Mouse (Mus musculus) midbrain, embryonic 14.5 days (tissue): ENCODE measurements around the gene Capn10. TPM values are rescaled to one million over a fixed set of nuclear protein-coding genes. Genes with fewer than 3 reads are reported as not detected.

Experiments
- ATAC-seq: fragments of 200-750 bp; cut with Nextera tagmentation; 2 replicates; pipeline ENCODE4 v1.8.0; 2017; ENCODE audit warnings: moderate number of reproducible peaks, moderate library complexity; ENCODE audit not compliant: low FRiP score, low TSS enrichment
- DNase-seq: peaks from one replicate; pipeline ENCODE4 v3.0.0-alpha.2; 2015
- H3K27ac ChIP-seq: fragments of 300-500 bp; sonication (generic); replicated peaks from 2 replicates; pipeline ENCODE4 v1.5.1; 2014; ENCODE audit warnings: mild to moderate bottlenecking, low read depth, low read length, moderate library complexity
- H3K27me3 ChIP-seq: fragments of 300-500 bp; sonication (generic); 2 replicates; pipeline ENCODE4 v1.6.1; 2014; ENCODE audit warnings: low read length, control low read depth, mixed read lengths; ENCODE audit not compliant: control insufficient read depth, insufficient read depth
- H3K36me3 ChIP-seq: fragments of 300-500 bp; sonication (generic); 2 replicates; pipeline ENCODE4 v1.6.1; 2014; ENCODE audit warnings: low read length, control low read depth; ENCODE audit not compliant: control insufficient read depth, insufficient read depth
- H3K4me1 ChIP-seq: fragments of 300-500 bp; sonication (generic); 2 replicates; pipeline ENCODE4 v1.6.1; 2014; ENCODE audit warnings: mild to moderate bottlenecking, antibody characterized with exemption, low read length, control low read depth; ENCODE audit not compliant: control insufficient read depth, insufficient read depth
- H3K4me2 ChIP-seq: fragments of 300-500 bp; sonication (generic); 2 replicates; pipeline ENCODE4 v1.6.1; 2014; ENCODE audit warnings: mild to moderate bottlenecking, low read length, moderate library complexity
- H3K4me3 ChIP-seq: fragments of 300-500 bp; sonication (generic); replicated peaks from 2 replicates; pipeline ENCODE4 v1.5.1; 2014; ENCODE audit warnings: low read depth, low read length
- H3K9ac ChIP-seq: fragments of 300-500 bp; sonication (generic); replicated peaks from 2 replicates; pipeline ENCODE4 v1.6.1; 2014; ENCODE audit warnings: mild to moderate bottlenecking, low read length, moderate library complexity
- H3K9me3 ChIP-seq: fragments of 300-500 bp; sonication (generic); 2 replicates; pipeline ENCODE4 v1.6.1; 2016; ENCODE audit warnings: low read length, control low read depth, mixed read lengths; ENCODE audit not compliant: control insufficient read depth
- WGBS: fragments of 180-500 bp; shearing (Covaris S2); extraction: QIAGEN DNeasy Blood & Tissue Kit; methylation state at CpG from one replicate; pipeline ENCODE4 v1.1.7; 2014; 5-methylcytosine and 5-hydroxymethylcytosine counted together
- polyA plus RNA-seq: library from polyadenylated mRNA; unstranded; fragments of >200 nt; fragmentation: Nextera tagmentation; extraction: Ambion mirVana; gene quantifications from 2 replicates; pipeline ENCODE4 v1.2.1, GENCODE M21; 2014

Gene Capn10
- polyA plus RNA-seq, 1 experiment from 2014 or later = 52.6 TPM

GRCm38 (mm10) chr1:92912286-92912685 lies 21.9 kb upstream of the Capn10 start:
- H3K27me3 ChIP-seq = 0 out of 2 replicates have a peak, but pooled peaks cover 5% of the 10 kb centered on the region
- peak overlapping the region; percentile 94 for H3K4me2 ChIP-seq
- no peaks in the 10 kb centered on the region for H3K9me3 ChIP-seq
- peaks cover 35% of the 10 kb centered on the region for H3K36me3 ChIP-seq
- ATAC-seq (no peak), DNase-seq (peak; percentile 32)
- H3K27ac ChIP-seq = peak overlapping the region; percentile 95
- 47% methylated on average over 1 of the region's 1 CpGs for WGBS
- H3K9ac ChIP-seq = peak overlapping the region; percentile 97; the same call in 1 of the 2 replicates
- peak overlapping the region; percentile 78 for H3K4me3 ChIP-seq
- H3K4me1 ChIP-seq = peaks cover 36% of the 10 kb centered on the region

- Histone ChIP-seq H3K27me3 (no peaks in the 10 kb centered on the region), H3K4me3 (no peak overlapping the region), H3K4me2 (no peak overlapping the region), H3K36me3 (peaks cover 55% of the 10 kb centered on the region), H3K4me1 (peaks cover 27% of the 10 kb centered on the region), H3K27ac (no peak overlapping the region), H3K9me3 (no peaks in the 10 kb centered on the region), H3K9ac (no peak overlapping the region)
- DNase-seq (no peak), ATAC-seq (no peak)
- 80% methylated on average over 4 of the region's 4 CpGs for WGBS
These were observed 19.9 kb upstream of the Capn10 start for GRCm38 (mm10) chr1:92914239-92914638.

- WGBS = 96% methylated on average over 11 of the region's 11 CpGs
- no peaks in the 10 kb centered on the region for H3K27me3 ChIP-seq
- no peak overlapping the region for H3K4me2 ChIP-seq
- no peaks in the 10 kb centered on the region for H3K9me3 ChIP-seq
- H3K4me1 ChIP-seq = peaks cover 19% of the 10 kb centered on the region
- no peak overlapping the region for H3K9ac ChIP-seq
- no peak for DNase-seq
- H3K36me3 ChIP-seq = peaks cover 62% of the 10 kb centered on the region
- no peak overlapping the region for H3K4me3 ChIP-seq
- ATAC-seq = no peak
- H3K27ac ChIP-seq = no peak overlapping the region
These were observed 19.2 kb upstream of the Capn10 start for GRCm38 (mm10) chr1:92914993-92915392.

- H3K9ac ChIP-seq = no peak overlapping the region
- no peak overlapping the region for H3K27ac ChIP-seq
- no peaks in the 10 kb centered on the region for H3K9me3 ChIP-seq
- no peak for DNase-seq
- peaks cover 75% of the 10 kb centered on the region for H3K36me3 ChIP-seq
- H3K4me1 ChIP-seq = peaks cover 13% of the 10 kb centered on the region
- H3K4me3 ChIP-seq = no peak overlapping the region
- ATAC-seq = no peak
- no peaks in the 10 kb centered on the region for H3K27me3 ChIP-seq
- 96% methylated on average over 9 of the region's 9 CpGs for WGBS
- no peak overlapping the region for H3K4me2 ChIP-seq
These were observed 17.5 kb upstream of the Capn10 start for GRCm38 (mm10) chr1:92916725-92917124.

- Histone ChIP-seq H3K4me2 (no peak overlapping the region), H3K27me3 (no peaks in the 10 kb centered on the region), H3K9ac (no peak overlapping the region), H3K4me3 (no peak overlapping the region), H3K27ac (no peak overlapping the region), H3K4me1 (no peaks in the 10 kb centered on the region), H3K9me3 (no peaks in the 10 kb centered on the region), H3K36me3 (peaks cover 71% of the 10 kb centered on the region)
- no peak for DNase-seq
- ATAC-seq = no peak
- 97% methylated on average over 11 of the region's 11 CpGs for WGBS
These were observed 15.0 kb upstream of the Capn10 start for GRCm38 (mm10) chr1:92919151-92919550.

- H3K4me3 ChIP-seq = no peak overlapping the region
- no peak overlapping the region for H3K4me2 ChIP-seq
- no peaks in the 10 kb centered on the region for H3K4me1 ChIP-seq
- H3K27ac ChIP-seq = no peak overlapping the region
- H3K27me3 ChIP-seq = no peaks in the 10 kb centered on the region
- WGBS = 86% methylated on average over 12 of the region's 12 CpGs
- ATAC-seq (no peak), DNase-seq (no peak)
- H3K36me3 ChIP-seq = peaks cover 65% of the 10 kb centered on the region
- H3K9me3 ChIP-seq = no peaks in the 10 kb centered on the region
- H3K9ac ChIP-seq = no peak overlapping the region
These were observed 14.4 kb upstream of the Capn10 start for GRCm38 (mm10) chr1:92919775-92920174.

- no peaks in the 10 kb centered on the region for H3K9me3 ChIP-seq
- no peak overlapping the region for H3K27ac ChIP-seq
- DNase-seq (no peak), ATAC-seq (no peak)
- H3K27me3 ChIP-seq = no peaks in the 10 kb centered on the region
- no peak overlapping the region for H3K9ac ChIP-seq
- peaks cover 57% of the 10 kb centered on the region for H3K36me3 ChIP-seq
- no peaks in the 10 kb centered on the region for H3K4me1 ChIP-seq
- no peak overlapping the region for H3K4me3 ChIP-seq
- WGBS = 88% methylated on average over 7 of the region's 7 CpGs
- H3K4me2 ChIP-seq = no peak overlapping the region
These were observed 13.5 kb upstream of the Capn10 start for GRCm38 (mm10) chr1:92920474-92921200.

GRCm38 (mm10) chr1:92921496-92921895 lies 12.7 kb upstream of the Capn10 start:
- peaks cover 48% of the 10 kb centered on the region for H3K36me3 ChIP-seq
- no peaks in the 10 kb centered on the region for H3K27me3 ChIP-seq
- no peak for ATAC-seq
- no peaks in the 10 kb centered on the region for H3K9me3 ChIP-seq
- no peaks in the 10 kb centered on the region for H3K4me1 ChIP-seq
- WGBS = 88% methylated on average over 4 of the region's 4 CpGs
- no peak overlapping the region for H3K9ac ChIP-seq
- H3K4me2 ChIP-seq = no peak overlapping the region
- no peak overlapping the region for H3K4me3 ChIP-seq
- no peak overlapping the region for H3K27ac ChIP-seq
- no peak for DNase-seq

GRCm38 (mm10) chr1:92930171-92930706 lies 3.9 kb upstream of the Capn10 start:
- H3K9me3 ChIP-seq = no peaks in the 10 kb centered on the region; the same call in 1 of the 2 replicates
- H3K27ac ChIP-seq = no peak overlapping the region
- 23% methylated on average over 1 of the region's 1 CpGs for WGBS
- H3K36me3 ChIP-seq = no peaks in the 10 kb centered on the region
- DNase-seq (no peak), ATAC-seq (no peak)
- no peaks in the 10 kb centered on the region for H3K27me3 ChIP-seq
- no peak overlapping the region for H3K4me3 ChIP-seq
- peaks cover 4% of the 10 kb centered on the region; the same call in 1 of the 2 replicates for H3K4me1 ChIP-seq
- H3K9ac ChIP-seq = no peak overlapping the region
- H3K4me2 ChIP-seq = no peak overlapping the region
